Mouse (Mus musculus): Measurements from ENCODE around the gene Mall.

Gene Mall

GRCm38 (mm10) chr2:127728661-127729450 lies 876 bp downstream of the Mall start:
- no peak for DNase-seq (ENCODE audit: low read depth)

- no peak for DNase-seq (ENCODE audit: low read depth)
Observed at GRCm38 (mm10) chr2:127728146-127728545, 1.6 kb downstream of the Mall start.

- no peak for DNase-seq (ENCODE audit: low read depth)
Observed at GRCm38 (mm10) chr2:127723193-127723592, 6.5 kb downstream of the Mall start.

GRCm38 (mm10) chr2:127722176-127722892 lies 7.4 kb downstream of the Mall start:
- DNase-seq (ENCODE audit: low read depth): peak; percentile 88

- DNase-seq (ENCODE audit: low read depth): no peak
Observed at GRCm38 (mm10) chr2:127718839-127719468, 10.8 kb downstream of the Mall start.

- DNase-seq (ENCODE audit: low read depth): no peak
Observed at GRCm38 (mm10) chr2:127714726-127715125, 15.0 kb downstream of the Mall start.

GRCm38 (mm10) chr2:127708792-127709191 lies 20.9 kb downstream of the Mall start:
- no peak for DNase-seq (ENCODE audit: low read depth)

GRCm38 (mm10) chr2:127708060-127708459 lies 21.7 kb downstream of the Mall start:
- DNase-seq (ENCODE audit: low read depth): no peak

- no peak for DNase-seq (ENCODE audit: low read depth)
Observed at GRCm38 (mm10) chr2:127705267-127705666, 24.5 kb downstream of the Mall start.

- DNase-seq (ENCODE audit: low read depth): no peak
Observed at GRCm38 (mm10) chr2:127689239-127689638, 40.5 kb downstream of the Mall start.

- DNase-seq (ENCODE audit: low read depth): peak; percentile 31
Observed at GRCm38 (mm10) chr2:127683687-127684331, 45.9 kb downstream of the Mall start.

GRCm38 (mm10) chr2:127667843-127668506 lies 61.8 kb downstream of the Mall start:
- DNase-seq (ENCODE audit: low read depth): no peak

- no peak for DNase-seq (ENCODE audit: low read depth)
Observed at GRCm38 (mm10) chr2:127667015-127667414, 62.7 kb downstream of the Mall start.

- no peak for DNase-seq (ENCODE audit: low read depth)
Observed at GRCm38 (mm10) chr2:127662708-127663107, 67.0 kb downstream of the Mall start.

GRCm38 (mm10) chr2:127656086-127656720 lies 73.5 kb downstream of the Mall start, which contains the start of gene Mal:
TSS of gene Mal (minus strand) at chr2:127656695.
- no peak for DNase-seq (ENCODE audit: low read depth)

- no peak for DNase-seq (ENCODE audit: low read depth)
Observed at GRCm38 (mm10) chr2:127655419-127655818, 74.3 kb downstream of the Mall start.

GRCm38 (mm10) chr2:127654786-127655185 lies 74.9 kb downstream of the Mall start:
- DNase-seq (ENCODE audit: low read depth): no peak

Data from fibroblast of lung, adult 2 months (primary cell).